Mouse (Mus musculus) erythroblast, embryonic 14.5 days (primary cell): ENCODE results near the gene Cnih3.

Source experiments
- GATA1 ChIP-seq: IDR thresholded peaks from 2 replicates; pipeline ENCODE4 v1.6.1; 2012; ENCODE audit warnings: low read length, inconsistent platforms, mixed read lengths
- TAL1 ChIP-seq: IDR thresholded peaks from 3 replicates; pipeline ENCODE4 v1.6.1; 2012; ENCODE audit warnings: low read length, inconsistent platforms, mixed read lengths

- TF ChIP-seq TAL1 (no peak), GATA1 (no peak)
Measured at GRCm38 (mm10) chr1:181453106-181453505, 100.7 kb downstream of the Cnih3 start.
